Mouse (Mus musculus) inflammation-experienced regulatory T-cells, adult 6 months (primary cell): ENCODE measurements around the gene Tubb3. TPM values are rescaled to one million over a fixed set of nuclear protein-coding genes. Genes with fewer than 3 reads are reported as not detected.

Source experiments
- ATAC-seq: one replicate; pipeline ENCODE4 v1.8.0; 2017
- polyA plus RNA-seq, 3 experiments: library from polyadenylated mRNA; unstranded; fragments of 100-300 nt; shearing (Covaris generic); gene quantifications; one replicate each; pipeline ENCODE4 v1.2.1; 2017

The Tubb3 gene
- polyA plus RNA-seq: 1 to 10 TPM in 1 of 3 experiments, under 1 TPM in 1, not detected in 1; 0.30 to 2.0 TPM

- peak; percentile 72 for ATAC-seq
Observed at GRCm38 (mm10) chr8:123411246-123411645, at the start of gene Tubb3. Tubb3 (plus strand) TSS chr8:123411424.

DNA sequence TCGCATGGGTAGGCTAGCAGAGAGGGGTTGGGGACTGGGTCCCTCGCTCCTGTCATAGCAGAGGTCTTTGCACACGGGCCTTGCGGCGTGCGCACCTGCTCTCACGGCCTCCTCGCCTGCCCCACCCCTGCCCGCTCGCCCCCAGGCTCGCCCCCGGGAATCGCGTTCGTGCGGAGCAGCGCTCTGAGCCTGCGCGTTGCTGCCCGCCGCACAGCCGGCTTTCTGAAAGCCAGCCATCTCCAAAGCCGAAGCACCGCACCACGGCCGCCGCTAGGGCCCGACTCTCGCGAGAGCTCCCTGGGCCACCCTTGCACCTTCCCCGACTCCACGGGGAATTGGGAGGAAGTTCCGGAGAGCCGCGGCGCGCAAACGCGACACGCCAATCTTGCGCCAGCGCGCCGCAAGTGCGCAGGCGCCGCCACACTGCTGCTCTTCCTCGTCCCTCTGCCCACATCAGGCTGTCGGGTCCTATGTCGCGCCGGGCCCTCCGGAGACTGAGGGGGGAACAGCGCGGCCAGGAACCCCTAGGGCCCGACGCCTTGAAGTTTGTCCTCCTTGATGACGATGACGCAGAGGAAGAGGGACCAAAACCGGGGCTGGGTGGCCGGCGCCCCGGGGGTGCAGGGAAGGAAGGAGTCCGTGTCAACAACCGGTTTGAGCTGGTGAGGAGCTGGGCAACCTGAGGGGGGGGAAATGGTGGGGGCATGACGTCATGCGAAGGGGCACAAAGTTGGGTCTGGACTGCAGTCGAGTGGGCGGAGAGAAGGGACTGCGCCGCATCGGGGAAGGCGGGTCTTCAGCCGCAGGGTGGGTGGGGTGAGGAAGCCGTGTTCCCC is 37.6 kb upstream of the Tubb3 start, which contains the start of gene Tcf25:
Tcf25 (plus strand) TSS at position 351 of the 836 bp plus-strand sequence.
- peak; percentile 86 for ATAC-seq

DNA sequence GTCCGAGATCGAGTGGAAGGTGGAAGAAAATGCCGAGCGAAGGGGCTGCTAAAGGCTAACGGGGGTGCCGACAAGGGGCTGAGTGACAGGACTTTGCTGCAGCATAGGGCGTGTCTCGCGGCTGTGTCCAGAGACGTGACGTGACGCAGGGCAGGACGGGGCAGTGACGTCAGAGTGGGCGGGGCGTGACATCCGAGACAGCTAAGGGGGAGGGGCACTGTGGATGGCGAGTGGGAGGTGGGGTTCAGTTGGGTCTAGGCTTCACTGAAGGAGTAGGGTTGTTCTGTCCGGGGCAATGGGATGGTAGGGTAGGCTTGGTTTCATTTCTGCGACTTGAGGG is 37.0 kb upstream of the Tubb3 start:
- peak; percentile 76 for ATAC-seq

GRCm38 (mm10) chr8:123375701-123376100 is 35.5 kb upstream of the Tubb3 start:
- ATAC-seq: no peak

DNA sequence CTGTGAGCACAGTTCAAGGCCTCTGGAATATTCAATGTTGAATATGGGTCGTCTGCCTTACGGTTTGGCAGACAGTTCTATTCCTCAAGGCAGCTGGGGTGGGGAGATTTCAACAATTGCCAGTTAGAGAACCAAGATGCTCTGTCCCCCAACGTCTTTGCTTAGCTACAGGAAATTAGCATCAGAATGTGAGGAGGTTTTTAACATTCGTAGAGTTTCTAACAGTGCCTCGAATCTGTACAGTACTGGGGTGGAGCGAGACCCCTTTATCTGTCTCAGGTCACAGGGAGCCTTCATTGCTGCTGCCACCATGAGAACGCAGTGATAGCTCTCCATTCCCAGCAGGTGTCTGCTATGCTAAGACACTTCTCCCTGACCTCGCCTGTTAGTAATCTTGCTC is 35.1 kb upstream of the Tubb3 start:
- ATAC-seq: no peak

DNA sequence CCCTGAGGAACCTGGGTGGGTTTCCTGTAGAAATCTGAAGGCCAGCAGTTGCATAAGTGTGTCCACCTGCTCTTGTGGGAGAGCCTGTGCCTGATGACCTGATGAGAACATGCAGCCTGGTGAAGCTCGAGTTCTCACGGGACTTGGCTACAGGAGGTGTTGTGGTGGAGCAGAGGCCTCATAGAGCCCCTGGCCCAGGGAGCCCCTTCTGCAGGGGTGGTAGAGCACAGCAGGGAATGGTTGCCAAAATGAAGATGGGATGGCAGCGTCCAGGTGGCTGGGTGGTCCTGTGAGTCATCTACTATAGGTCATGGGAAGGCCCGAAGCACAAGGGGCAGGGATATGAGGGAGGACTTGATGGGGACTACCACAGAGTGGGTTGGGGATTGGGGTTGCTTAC is 29.5 kb upstream of the Tubb3 start:
- no peak for ATAC-seq

DNA sequence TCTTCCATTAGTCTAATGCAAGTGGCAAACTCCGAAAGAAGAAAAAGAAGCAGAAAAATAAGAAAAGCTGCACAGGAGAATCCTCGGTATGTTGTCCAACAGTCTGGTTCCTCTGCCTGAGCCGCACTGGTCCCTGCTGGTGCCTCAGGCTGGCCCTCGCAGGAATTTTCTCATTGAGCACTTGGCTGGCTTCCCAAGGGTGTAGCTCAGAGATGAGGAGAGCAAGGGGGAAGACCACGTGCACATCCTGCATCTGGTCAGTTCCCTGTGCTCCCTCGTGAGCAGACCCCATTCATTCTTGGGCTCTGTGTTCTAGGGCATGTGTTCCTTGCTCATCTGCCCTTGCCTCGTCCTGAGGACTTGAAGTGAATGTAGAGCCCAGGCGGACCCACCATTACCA is 28.7 kb upstream of the Tubb3 start:
- no peak for ATAC-seq

- peak; percentile 60 for ATAC-seq
Observed at GRCm38 (mm10) chr8:123384883-123385540, 26.2 kb upstream of the Tubb3 start.

GRCm38 (mm10) chr8:123387041-123387440 is 24.2 kb upstream of the Tubb3 start:
- no peak for ATAC-seq

DNA sequence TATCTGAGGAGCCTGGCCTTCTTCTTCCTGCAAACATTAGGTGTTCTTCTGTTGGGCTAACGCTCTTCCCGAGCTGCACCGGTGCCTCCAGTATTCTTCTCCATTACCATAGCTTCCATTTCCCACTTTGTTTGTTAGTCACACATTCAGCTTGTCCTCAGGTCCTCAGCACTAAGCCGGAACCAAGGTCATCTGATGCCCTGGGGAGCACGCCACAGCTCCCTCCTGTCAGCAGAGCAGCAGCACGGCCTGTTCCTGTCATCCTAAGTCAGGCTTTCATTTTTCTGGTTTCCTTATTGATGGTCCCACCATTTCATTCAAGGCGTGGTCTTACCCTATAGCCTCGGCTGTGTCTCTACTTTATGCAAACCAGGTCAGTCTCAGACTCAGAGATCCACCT is 23.4 kb upstream of the Tubb3 start:
- ATAC-seq: no peak

GRCm38 (mm10) chr8:123389026-123389425 is 22.2 kb upstream of the Tubb3 start:
- no peak for ATAC-seq

DNA sequence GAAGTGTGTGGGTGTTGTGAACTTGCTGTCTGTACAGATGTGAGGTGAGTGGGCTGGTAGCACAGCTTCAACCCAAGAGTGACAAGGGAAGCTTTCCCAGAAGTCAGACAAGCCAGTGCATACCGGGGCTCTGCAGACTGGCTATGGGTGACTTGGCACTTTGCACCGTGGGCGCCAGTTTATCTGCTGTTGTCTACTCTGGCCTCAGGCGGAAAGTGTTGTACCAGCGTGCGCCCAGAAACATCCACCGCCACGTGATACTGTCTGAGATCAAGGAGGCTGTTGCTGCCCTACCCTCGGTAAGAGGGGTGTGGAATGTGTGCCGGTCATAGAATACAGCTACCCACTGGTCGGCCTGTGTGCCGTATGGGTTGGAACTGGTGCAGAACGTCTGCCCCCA is 12.9 kb upstream of the Tubb3 start:
- ATAC-seq: no peak

- ATAC-seq: no peak
Observed at GRCm38 (mm10) chr8:123401936-123402335, 9.3 kb upstream of the Tubb3 start.

GRCm38 (mm10) chr8:123402730-123403326 is 8.4 kb upstream of the Tubb3 start:
- no peak for ATAC-seq

DNA sequence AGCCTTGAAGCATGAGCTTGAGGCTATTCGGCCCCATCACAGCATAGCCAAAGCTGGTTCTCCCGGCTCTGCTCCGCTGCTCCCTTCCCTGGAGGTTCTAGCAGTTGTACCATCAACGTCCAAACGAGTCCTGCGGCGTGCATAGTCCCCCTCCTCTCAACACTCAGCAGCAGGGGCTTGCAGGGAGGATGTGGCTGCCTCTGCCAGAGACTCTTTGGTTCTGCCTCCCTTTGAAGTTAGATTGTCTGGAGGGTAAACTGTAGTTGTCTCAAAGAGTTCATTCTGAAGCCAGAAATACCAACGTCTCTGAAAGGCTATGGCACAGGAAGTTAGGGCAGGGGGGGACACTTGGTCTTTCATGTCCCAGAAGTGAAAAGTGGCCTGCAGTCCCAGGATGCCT is 6.7 kb upstream of the Tubb3 start:
- peak; percentile 76 for ATAC-seq

DNA sequence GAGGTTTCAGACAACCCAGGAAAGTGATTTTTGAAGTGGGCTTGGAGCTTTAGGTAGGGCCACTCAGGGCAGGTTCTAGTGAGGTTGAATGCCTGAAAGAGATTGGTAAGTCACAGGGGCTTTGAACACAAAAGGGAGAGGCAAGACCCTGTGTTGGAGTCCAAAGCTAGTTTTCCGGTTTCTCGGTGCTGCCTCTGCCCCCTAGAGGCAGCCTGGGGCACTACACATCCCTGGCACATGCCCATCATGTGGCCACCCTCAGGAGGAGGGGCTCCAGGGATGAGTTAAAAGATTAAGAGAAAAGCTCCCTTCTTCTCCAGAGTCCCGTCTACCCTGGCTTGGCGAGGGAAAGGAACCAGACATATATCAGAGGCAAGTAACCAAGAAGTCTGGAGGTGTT is 4.4 kb upstream of the Tubb3 start, which contains the start of gene Mc1r:
Mc1r (plus strand) TSS at position 322 of the 400 bp plus-strand sequence.
- ATAC-seq: peak; percentile 36

- no peak for ATAC-seq
Observed at GRCm38 (mm10) chr8:123407612-123408011, 3.6 kb upstream of the Tubb3 start.

- no peak for ATAC-seq
Observed at GRCm38 (mm10) chr8:123408586-123409544, 2.4 kb upstream of the Tubb3 start.

GRCm38 (mm10) chr8:123410049-123410587 is 1.1 kb upstream of the Tubb3 start:
- no peak for ATAC-seq

DNA sequence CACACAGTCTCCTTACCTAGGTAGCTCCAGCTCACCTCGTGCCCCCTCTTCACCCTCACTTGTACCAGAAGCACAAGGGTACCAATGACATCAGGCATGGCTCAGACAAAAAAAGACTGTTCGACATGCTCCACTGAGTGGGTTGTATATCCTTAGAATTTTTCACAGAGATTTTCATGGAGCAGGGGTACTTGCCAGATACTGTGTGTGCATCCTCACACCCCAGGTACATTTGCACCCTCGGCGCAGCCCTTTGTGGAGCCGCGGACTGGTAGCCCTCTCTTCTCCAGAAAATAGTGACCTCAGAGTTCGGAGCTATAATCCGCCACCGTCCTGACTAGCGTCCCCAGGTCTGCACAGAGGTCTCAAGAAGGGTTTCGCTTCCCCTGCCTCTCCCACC is 436 bp upstream of the Tubb3 start:
- ATAC-seq: no peak

- no peak for ATAC-seq
Observed at GRCm38 (mm10) chr8:123411781-123412327, 630 bp downstream of the Tubb3 start.
